Mouse (Mus musculus) splenic B cell, adult 2 months (primary cell): ENCODE measurements around the gene Dip2c.

Source experiments
- DNase-seq: peaks from one replicate; pipeline ENCODE4 v3.0.0-alpha.2; 2011; ENCODE audit warnings: low read depth, low spot score
- H3K27me3 ChIP-seq: 2 replicates; pipeline ENCODE4 v1.6.1; 2012; ENCODE audit warnings: mild to moderate bottlenecking, low read length, moderate library complexity, mixed read lengths; ENCODE audit not compliant: control insufficient read depth, poor library complexity, insufficient read depth, severe bottlenecking
- H3K36me3 ChIP-seq: 2 replicates; pipeline ENCODE4 v1.6.1; 2012; ENCODE audit warnings: mild to moderate bottlenecking, low read length, moderate library complexity, mixed read lengths; ENCODE audit not compliant: control insufficient read depth, poor library complexity, insufficient read depth, severe bottlenecking

Dip2c gene

DNA sequence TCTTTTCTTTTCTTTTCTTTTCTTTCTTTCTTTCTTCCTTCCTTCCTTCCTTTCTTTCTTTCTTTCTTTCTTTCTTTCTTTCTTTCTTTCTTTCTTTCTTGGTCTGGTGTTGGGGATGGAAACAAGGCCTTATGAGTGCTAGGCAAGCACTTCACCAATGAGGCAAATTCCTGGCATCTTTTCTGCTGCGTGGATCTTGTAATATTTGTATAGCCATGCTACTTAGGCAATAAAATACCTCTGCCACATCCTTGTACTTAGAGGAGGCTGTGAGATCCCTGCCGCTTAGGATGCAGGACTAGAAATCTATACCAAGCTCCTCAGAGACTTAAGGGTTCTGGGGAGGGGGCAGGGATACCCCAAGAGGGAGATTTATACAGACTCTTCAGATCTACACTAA, 23.3 kb downstream of the Dip2c start:
- no peak for DNase-seq
- Histone ChIP-seq H3K27me3 (no peaks in the 10 kb centered on the region), H3K36me3 (no peaks in the 10 kb centered on the region)

DNA sequence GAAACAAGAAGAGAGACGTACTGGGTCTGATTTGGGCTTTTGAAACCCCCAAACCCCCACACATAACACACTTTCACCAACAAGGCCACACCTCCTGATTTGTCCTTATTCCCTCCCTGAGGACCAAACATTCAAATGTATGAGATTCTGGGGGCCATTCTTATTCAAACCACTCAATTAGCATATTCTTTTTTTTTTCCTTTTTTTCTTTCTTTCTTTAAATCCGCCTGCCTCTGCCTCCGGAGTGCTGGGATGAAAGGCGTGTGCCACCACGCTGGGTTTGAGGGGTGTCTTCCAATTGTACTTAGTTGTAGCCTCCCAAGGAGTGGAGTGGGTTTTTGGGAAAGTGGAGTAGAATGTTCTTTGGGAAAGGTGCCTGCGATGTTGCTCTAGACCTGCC, 32.5 kb downstream of the Dip2c start:
- no peak for DNase-seq
- no peaks in the 10 kb centered on the region for H3K36me3 ChIP-seq
- no peaks in the 10 kb centered on the region for H3K27me3 ChIP-seq

DNA sequence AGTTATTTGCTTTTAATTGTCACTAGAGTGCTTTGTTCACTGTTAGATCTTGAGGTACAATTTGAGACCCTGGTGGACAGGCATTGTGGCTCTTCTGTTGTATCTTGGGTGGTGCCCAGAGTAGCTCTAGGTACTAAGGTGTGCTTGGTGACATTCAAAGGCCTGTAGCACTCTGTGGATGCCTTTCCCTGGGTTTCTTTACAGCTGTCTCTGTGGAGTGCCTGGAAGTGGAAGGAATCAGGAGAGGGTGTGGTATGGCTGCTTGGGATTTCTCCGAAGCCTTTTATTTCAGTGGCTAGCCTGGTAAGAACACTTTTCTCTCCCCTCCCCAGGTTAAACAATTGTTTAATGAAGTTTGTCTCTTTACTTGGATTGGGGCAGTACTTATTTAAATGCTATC, 34.5 kb downstream of the Dip2c start:
- H3K27me3 ChIP-seq, result no peaks in the 10 kb centered on the region
- H3K36me3 ChIP-seq, result no peaks in the 10 kb centered on the region
- no peak for DNase-seq

DNA sequence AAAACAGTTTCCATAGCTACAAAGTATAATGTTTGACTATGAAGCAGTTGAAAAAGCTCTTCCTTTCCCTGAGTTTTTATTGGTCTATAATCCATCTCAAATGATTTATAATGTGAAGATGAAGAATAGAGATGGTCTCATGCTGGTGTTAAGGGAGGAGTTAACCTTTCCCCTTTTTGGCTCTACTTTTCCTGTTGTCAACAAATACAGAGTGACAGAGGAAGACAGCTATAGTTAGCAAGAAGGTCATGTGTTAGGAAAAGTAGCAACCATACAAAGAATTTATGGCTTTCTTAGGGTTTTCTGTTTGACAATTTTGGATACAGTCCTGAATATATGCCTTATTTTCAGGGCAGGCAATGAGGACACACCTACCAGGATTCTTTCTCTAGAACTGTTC, 36.6 kb downstream of the Dip2c start:
- Histone ChIP-seq H3K36me3 (no peaks in the 10 kb centered on the region), H3K27me3 (no peaks in the 10 kb centered on the region)
- DNase-seq, result no peak

DNA sequence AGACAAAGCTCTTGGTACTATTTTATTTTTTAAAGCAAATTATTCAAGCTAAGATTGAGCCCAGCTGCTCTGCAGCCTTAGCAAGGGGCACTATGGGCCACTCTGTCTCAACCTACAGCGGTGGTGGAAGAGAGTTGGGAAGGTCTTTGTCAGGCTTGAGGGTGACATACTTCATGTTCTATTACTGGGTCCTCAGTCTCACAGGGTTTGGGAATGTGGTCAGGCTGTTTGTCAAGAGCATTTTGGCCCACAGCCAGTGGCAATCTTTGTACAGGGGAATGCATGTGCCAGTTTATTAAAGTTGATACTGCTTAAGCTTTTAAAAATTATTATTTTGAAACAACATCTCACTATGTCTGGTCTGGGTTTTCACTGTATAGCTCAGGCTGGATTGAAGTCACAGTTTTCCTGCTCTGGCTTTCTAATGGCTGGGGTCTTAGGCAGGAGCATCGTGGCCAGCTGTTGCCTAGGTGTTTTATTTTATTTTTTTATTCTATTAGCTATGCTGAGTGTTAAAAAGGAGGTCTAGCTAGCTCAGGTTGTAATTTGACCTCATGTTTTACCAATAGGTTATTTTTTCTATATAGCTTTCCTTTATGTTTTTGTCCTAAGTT, 37.9 kb downstream of the Dip2c start:
- no peak for DNase-seq
- H3K27me3 ChIP-seq, result no peaks in the 10 kb centered on the region
- H3K36me3 ChIP-seq, result no peaks in the 10 kb centered on the region

DNA sequence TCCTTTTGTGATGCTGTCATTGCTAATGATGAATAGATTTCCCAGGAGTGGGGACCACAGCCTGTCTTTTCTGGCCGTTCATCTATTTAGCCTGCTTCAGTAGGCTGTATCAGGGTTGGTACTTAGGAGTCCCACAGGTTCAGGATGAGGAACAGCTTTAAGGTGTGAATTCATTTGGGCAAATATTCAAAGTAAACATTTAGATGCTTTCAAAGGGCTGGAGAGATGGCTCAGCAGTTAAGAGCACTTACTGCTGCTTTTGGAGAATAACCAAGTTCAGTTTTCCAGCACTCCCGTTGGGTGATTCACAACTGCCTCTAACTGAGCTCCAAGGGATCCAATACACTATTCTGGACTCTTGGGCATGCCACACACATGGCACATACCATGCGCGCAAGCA, 38.4 kb downstream of the Dip2c start:
- DNase-seq, result no peak
- no peaks in the 10 kb centered on the region for H3K36me3 ChIP-seq
- no peaks in the 10 kb centered on the region for H3K27me3 ChIP-seq

DNA sequence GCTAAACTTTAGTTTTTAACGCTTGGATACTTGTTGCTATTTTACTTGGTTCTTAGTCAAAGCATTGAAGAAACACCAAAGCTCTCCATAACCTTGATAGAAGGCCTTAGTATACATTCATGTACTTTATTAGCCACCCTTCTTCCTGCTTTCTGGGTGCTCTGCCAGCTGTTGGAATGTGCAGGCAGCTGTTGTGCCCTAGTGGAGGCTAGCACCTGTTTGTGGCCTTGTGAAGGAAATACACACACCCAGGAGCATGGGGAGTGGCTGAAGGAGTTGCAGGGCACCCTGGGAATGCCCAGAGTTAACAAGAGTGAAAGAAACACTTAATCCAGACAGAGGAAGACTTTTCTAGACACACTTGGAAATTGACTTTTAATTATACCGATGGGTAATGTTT, 43.4 kb downstream of the Dip2c start:
- H3K36me3 ChIP-seq, result no peaks in the 10 kb centered on the region
- no peaks in the 10 kb centered on the region for H3K27me3 ChIP-seq
- DNase-seq, result no peak

DNA sequence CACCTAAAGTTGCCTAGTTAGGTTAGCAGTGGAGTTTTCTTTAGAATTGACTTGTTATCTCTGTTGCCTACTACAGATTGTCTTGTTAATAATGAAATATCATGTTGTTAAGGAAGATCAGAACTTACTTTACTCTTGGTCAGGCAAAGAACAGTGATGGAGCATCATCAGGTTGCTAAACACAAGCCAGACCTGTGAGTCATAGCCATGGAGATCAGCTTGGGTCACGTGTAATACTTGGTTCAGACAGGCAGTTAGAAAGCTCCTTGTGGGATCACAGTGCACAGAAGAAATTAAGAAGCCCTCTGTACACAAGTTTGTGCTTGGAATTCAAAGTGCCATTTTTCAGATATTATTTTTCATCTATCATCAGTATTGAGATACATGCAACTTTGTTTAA, 48.9 kb downstream of the Dip2c start:
- no peaks in the 10 kb centered on the region for H3K27me3 ChIP-seq
- no peak for DNase-seq
- no peaks in the 10 kb centered on the region for H3K36me3 ChIP-seq

DNA sequence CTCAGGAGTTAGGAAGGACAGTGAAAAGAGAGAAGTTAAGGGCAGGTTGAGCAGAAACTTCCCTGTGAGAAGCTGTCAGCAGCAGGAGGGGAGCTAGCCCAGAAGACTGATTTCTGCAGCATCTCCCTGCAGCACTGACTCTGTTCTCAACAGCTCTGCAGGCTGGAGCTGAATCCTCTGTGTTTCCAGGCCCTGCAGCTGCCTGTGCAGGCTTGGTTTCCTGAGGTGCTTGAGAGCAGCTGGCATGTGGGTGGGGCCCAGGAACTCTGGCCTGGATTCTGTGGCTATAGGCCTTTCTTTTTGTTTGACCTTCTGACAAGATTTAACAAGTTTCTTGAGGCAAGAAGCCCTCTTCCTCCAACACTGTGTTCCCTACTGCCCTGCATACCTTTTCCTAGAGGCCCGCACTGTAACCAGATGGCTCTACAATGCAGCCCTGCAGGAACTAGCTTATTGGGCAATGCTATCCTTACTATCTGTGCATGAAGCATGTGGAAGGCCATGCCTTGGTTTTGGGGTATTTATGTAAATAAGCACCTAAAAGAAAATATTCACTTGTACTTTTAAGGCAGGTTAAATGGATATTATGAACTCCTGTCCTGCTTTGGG, 53.1 kb downstream of the Dip2c start:
- Histone ChIP-seq H3K36me3 (no peaks in the 10 kb centered on the region), H3K27me3 (no peaks in the 10 kb centered on the region)
- no peak for DNase-seq

DNA sequence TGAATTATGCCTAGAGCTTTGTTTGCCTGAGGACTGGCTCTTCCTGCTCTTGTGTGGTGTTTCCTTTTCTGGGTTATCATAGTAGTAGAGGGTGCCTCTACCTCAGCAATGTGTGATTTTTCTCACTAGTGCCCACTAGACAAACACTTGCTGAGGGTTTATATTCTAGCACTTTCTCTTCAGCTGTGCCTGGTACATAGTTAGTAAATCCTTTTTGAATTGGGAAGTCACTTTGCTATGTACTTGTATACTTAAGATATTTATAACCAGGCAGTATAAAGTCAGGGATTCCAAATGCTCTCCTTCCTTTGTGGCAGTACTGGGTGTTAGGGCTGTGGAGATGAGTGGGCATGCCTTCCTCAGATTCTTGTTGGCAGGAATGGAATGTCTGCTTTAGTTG, 56.9 kb downstream of the Dip2c start:
- no peak for DNase-seq
- Histone ChIP-seq H3K36me3 (no peaks in the 10 kb centered on the region), H3K27me3 (no peaks in the 10 kb centered on the region)

DNA sequence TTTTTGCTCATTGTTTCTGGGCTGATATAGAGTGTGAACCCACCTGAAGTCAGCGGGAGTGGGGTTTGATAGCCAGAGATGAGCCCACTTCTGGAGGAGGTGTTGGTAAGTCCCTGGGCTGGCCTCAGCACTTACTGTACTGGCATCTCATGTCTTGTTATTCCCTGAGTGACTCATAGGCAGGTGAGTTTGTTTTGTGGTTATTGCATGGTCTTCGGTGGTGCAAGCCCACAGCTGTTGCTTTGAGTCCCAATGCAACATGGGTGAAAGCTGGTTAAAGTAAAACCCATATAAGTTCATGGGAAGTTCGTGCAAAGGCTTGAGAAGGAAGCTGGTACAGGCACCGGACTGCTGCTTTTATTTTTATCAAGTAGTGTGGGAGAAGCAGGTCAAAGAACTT, 64.0 kb downstream of the Dip2c start:
- Histone ChIP-seq H3K36me3 (no peaks in the 10 kb centered on the region), H3K27me3 (no peaks in the 10 kb centered on the region)
- no peak for DNase-seq

DNA sequence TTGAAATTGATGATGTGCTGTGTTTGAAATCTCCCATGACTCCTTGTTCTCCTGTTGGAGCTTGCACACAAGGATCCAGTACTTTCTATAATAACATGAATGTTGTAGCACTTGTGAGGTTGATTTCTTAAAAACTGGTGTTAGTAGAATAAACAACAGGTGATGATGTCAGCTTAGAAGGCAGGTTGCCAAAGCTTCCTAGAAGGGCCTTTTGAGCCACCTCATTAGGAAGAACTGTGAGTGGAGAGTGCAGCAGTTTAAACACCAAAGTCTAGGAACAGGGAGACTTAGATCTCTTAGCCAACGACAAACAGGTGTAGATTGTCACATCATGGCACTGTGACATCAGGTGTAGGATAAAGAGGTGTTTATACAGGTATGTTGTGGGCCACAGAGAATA, 66.4 kb downstream of the Dip2c start:
- Histone ChIP-seq H3K27me3 (no peaks in the 10 kb centered on the region), H3K36me3 (no peaks in the 10 kb centered on the region)
- DNase-seq, result no peak

DNA sequence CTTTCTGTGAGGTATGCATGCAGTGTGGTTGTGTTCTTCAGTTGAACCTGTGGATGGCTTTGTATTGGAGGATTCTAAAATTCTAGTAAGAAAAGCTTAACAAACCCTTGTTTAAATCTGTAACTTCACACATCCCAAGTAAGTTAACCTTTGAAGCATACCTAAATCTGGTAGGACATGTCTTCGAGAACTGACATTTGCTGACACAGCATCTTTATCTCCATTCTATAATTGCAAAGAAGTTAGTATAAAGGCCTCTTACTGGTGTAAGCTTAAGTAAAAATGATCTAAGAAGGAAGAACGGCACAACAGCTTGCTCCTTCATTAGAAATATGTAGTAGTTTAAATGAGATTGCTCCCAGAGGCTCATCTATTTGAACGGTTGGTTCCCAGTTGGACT, 71.1 kb downstream of the Dip2c start:
- DNase-seq, result no peak
- no peaks in the 10 kb centered on the region for H3K27me3 ChIP-seq
- H3K36me3 ChIP-seq, result no peaks in the 10 kb centered on the region

DNA sequence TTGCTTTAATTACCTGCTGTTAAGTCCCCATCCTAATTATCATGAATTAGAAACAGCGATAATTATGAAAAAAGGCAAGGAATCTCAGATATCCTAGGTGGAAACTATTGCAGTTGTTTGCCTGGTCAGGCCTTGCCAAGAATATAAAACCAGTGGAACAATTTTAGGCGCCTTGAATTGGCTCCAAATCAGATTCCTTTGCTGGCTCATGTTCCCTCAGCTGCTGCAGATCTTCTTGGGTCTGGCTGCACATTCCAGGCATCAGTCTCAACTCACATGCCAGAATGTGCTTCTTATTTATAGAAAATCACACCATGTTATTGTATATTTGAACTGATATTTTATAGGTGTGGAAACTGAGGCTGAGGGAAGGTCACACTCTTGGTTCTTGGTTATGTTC, 74.3 kb downstream of the Dip2c start:
- H3K36me3 ChIP-seq, result no peaks in the 10 kb centered on the region
- no peak for DNase-seq
- no peaks in the 10 kb centered on the region; the same call in 1 of the 2 replicates for H3K27me3 ChIP-seq

DNA sequence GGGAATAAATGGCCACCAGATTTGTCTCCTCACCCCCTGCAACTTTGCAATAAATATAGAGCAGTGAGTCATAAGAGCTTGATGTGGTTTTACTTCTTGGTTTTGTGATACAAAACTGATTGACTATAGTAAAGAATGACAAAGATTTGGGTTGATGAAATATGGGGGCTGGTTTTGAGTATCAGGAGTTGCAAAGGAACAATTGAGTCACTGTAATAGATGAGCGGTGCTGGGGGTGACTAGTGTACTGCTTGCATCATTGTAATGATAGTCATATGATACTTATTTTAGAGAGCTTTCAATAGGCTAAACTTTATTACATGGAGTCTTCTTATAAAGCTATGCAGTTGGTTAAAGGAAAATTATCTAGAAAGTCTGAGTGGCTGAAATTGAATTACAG, 77.6 kb downstream of the Dip2c start:
- no peak for DNase-seq
- no peaks in the 10 kb centered on the region; the same call in 1 of the 2 replicates for H3K27me3 ChIP-seq
- no peaks in the 10 kb centered on the region for H3K36me3 ChIP-seq

DNA sequence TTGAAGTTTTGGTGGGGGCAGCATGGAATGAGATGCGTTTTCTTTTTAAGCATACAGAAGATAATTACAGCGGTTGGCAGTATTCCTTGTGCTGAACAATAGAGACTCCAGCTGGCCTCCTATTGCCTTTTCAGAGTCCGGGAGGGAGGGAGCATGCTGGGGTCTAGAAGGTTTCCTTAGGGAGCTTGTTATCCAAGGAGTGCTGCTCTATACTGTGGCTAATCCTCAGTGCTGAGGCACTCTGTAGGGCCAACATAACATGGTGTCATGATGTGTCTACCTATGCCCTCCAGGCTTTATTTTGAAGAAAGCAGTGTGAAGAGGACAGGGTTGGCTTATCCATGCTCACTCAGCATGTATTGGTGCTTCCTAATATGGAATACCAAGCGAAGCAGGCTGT, 79.0 kb downstream of the Dip2c start:
- Histone ChIP-seq H3K27me3 (no peaks in the 10 kb centered on the region; the same call in 1 of the 2 replicates), H3K36me3 (no peaks in the 10 kb centered on the region)
- no peak for DNase-seq
